Mouse (Mus musculus) hindbrain, embryonic 15.5 days (tissue): ENCODE data around the gene Xirp1. TPM values are rescaled to one million over a fixed set of nuclear protein-coding genes. Genes with fewer than 3 reads are reported as not detected.
A peak's percentile ranks its signal among the peaks of the same experiment; 100 is the strongest.

Source experiments
- ATAC-seq: fragments of 200-750 bp; cut with Nextera tagmentation; 2 replicates; pipeline ENCODE4 v1.8.0; 2017; ENCODE audit warnings: low read depth, moderate number of reproducible peaks, moderate TSS enrichment; ENCODE audit not compliant: low FRiP score
- H3K27ac ChIP-seq: fragments of 300-500 bp; sonication (generic); replicated peaks from 2 replicates; pipeline ENCODE4 v1.5.1; 2015; ENCODE audit warnings: mild to moderate bottlenecking, inconsistent platforms
- H3K27me3 ChIP-seq: fragments of 300-500 bp; sonication (generic); 2 replicates; pipeline ENCODE4 v1.6.1; 2015; ENCODE audit warnings: control low read depth, inconsistent platforms
- H3K36me3 ChIP-seq: fragments of 300-500 bp; sonication (generic); 2 replicates; pipeline ENCODE4 v1.6.1; 2015; ENCODE audit warnings: control low read depth, inconsistent platforms
- H3K4me1 ChIP-seq: fragments of 300-500 bp; sonication (generic); replicated peaks from 2 replicates; pipeline ENCODE4 v1.6.1; 2015; ENCODE audit warnings: control low read depth, inconsistent platforms
- H3K4me2 ChIP-seq: fragments of 300-500 bp; sonication (generic); 2 replicates; pipeline ENCODE4 v1.6.1; 2015; ENCODE audit warnings: moderate library complexity, mild to moderate bottlenecking, inconsistent platforms
- H3K4me3 ChIP-seq: fragments of 300-500 bp; sonication (generic); 2 replicates; pipeline ENCODE4 v1.5.1; 2015; ENCODE audit warnings: mild to moderate bottlenecking, inconsistent platforms
- H3K9ac ChIP-seq: fragments of 300-500 bp; sonication (generic); 2 replicates; pipeline ENCODE4 v1.6.1; 2015; ENCODE audit warnings: inconsistent platforms
- H3K9me3 ChIP-seq: fragments of 300-500 bp; sonication (generic); 2 replicates; pipeline ENCODE4 v1.6.1; 2016; ENCODE audit warnings: control low read depth, inconsistent platforms
- WGBS: fragments of 180-500 bp; shearing (Covaris S2); methylation state at CpG from one replicate; pipeline ENCODE4 v1.1.7; 2015; 5-methylcytosine and 5-hydroxymethylcytosine counted together
- polyA plus RNA-seq: library from polyadenylated mRNA; unstranded; fragments of >200 nt; fragmentation: Nextera tagmentation; extraction: Ambion mirVana; gene quantifications from 2 replicates; pipeline ENCODE4 v1.2.1, GENCODE M21; 2015

The Xirp1 gene
- polyA plus RNA-seq, 1 experiment from 2014 or later = not detected

GRCm38 (mm10) chr9:119983585-119984535, 39.5 kb downstream of the Xirp1 start:
- H3K4me3 ChIP-seq = peak overlapping the region; percentile 61
- peaks cover 37% of the 10 kb centered on the region for H3K4me1 ChIP-seq
- ATAC-seq = peak; percentile 75
- peak overlapping the region; percentile 27; the same call in 1 of the 2 replicates for H3K27ac ChIP-seq
- WGBS = under 1% methylated on average over 68 of the region's 79 CpGs
- peak overlapping the region; percentile 54 for H3K9ac ChIP-seq
- H3K9me3 ChIP-seq = no peaks in the 10 kb centered on the region
- H3K36me3 ChIP-seq = no peaks in the 10 kb centered on the region
- peak overlapping the region; percentile 88 for H3K4me2 ChIP-seq
- peaks cover 12% of the 10 kb centered on the region; the same call in 1 of the 2 replicates for H3K27me3 ChIP-seq

DNA sequence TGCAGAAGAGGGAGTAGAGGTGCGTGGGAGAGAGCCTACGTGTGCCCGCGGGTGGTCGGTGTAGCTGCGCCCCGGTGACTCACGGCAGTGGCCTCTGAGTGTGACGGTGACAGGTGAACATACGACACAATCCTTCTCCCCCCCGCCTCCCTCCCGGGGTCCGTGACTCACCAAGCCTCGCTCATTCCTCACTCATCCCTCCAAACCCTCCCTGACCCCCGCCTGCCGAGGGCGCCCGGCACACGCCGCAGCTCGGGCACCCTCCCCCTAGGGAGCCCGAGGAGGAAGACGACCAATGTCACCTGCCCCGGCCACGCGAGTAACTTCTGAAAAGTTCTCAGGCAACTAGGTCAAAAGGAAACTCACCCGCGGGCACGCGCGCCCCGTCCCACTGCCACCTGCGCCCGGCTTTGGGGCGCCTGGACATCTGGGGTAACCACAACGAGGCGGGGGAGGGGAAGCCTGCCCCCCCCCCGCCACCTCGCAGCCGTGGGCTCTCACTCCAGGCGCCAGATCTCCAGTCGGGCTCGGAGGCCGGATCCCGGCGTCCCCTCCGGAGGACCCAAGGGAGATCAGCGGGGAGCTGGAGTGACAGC, 40.3 kb downstream of the Xirp1 start:
- WGBS = under 1% methylated on average over 41 of the region's 48 CpGs
- Histone ChIP-seq H3K4me1 (peaks cover 45% of the 10 kb centered on the region), H3K9me3 (no peaks in the 10 kb centered on the region), H3K27me3 (peaks cover 12% of the 10 kb centered on the region; the same call in 1 of the 2 replicates), H3K36me3 (no peaks in the 10 kb centered on the region), H3K4me3 (peak overlapping the region; percentile 61), H3K4me2 (peak overlapping the region; percentile 88), H3K27ac (peak overlapping the region; percentile 27; the same call in 1 of the 2 replicates), H3K9ac (peak overlapping the region; percentile 54)
- no peak; the same call in 1 of the 2 replicates for ATAC-seq

- H3K4me1 ChIP-seq = peaks cover 52% of the 10 kb centered on the region
- 4% methylated on average over 11 of the region's 11 CpGs for WGBS
Observed at GRCm38 (mm10) chr9:119982241-119982811, 41.1 kb downstream of the Xirp1 start.

DNA sequence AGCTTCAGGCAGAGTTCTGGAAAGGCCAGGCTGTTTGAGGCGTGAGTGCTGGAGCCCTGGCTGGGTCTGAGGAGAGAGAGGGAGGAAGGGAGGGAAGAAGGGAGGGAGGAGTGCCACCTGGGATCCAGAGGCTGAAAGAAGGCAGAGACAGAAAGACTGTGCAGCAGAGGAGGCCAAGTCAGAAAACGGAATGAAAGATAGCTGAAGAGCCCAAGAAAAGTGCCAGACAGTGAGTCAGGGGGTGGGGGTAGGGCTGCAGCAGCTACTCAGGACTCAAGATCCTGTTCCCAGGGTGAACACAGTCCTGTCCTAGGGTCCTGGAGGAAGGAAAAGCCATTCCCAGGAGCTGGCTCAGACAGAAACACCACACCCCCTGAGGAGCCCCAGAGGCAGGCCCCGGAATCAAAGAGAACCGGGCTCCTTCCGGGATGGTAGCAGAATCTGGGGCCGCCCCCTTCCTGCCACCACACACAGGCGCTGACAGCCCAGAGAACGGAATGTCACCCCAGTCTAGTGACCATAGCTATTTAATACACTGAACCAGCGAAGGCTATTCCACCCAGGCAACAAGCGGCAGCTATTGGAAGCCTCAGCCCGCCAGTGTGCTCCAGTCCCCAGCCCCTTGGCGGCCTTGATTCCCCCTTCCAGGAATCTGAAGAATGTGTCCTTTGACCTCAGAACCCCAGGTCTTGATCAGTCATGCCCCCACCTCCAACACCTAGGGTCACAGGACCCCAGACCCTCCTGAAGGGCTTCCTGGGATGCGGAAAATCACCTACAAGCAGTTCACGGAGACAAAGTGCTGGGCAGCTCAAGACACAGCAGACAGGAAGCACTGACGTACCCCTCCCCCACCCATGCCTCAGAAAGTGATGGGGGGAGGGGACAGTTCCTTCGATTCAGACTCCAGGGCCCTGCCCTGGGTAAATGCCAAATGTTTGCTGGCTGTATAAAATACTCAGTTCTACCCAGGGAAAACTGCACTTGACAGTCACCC, 41.9 kb downstream of the Xirp1 start:
- peak overlapping the region; percentile 17 for H3K4me3 ChIP-seq
- WGBS = 4% methylated on average over 16 of the region's 16 CpGs
- H3K4me1 ChIP-seq = peaks cover 61% of the 10 kb centered on the region
- H3K4me2 ChIP-seq = peak overlapping the region; percentile 88
- peak overlapping the region; percentile 15; the same call in 1 of the 2 replicates for H3K9ac ChIP-seq
- peak overlapping the region; percentile 78 for H3K27ac ChIP-seq
- no peaks in the 10 kb centered on the region for H3K36me3 ChIP-seq
- no peaks in the 10 kb centered on the region for H3K9me3 ChIP-seq
- ATAC-seq = peak; percentile 14; the same call in 1 of the 2 replicates
- peaks cover 12% of the 10 kb centered on the region; the same call in 1 of the 2 replicates for H3K27me3 ChIP-seq

More at GRCm38 (mm10) chr9:119982241-119982811, 41.1 kb downstream of the Xirp1 start:
- no peaks in the 10 kb centered on the region for H3K9me3 ChIP-seq
- H3K27ac ChIP-seq = no peak overlapping the region
- H3K9ac ChIP-seq = no peak overlapping the region
- peaks cover 12% of the 10 kb centered on the region; the same call in 1 of the 2 replicates for H3K27me3 ChIP-seq
- ATAC-seq = peak; percentile 13; the same call in 1 of the 2 replicates
- peak overlapping the region; percentile 88 for H3K4me2 ChIP-seq
- no peaks in the 10 kb centered on the region for H3K36me3 ChIP-seq
- peak overlapping the region; percentile 61 for H3K4me3 ChIP-seq

DNA sequence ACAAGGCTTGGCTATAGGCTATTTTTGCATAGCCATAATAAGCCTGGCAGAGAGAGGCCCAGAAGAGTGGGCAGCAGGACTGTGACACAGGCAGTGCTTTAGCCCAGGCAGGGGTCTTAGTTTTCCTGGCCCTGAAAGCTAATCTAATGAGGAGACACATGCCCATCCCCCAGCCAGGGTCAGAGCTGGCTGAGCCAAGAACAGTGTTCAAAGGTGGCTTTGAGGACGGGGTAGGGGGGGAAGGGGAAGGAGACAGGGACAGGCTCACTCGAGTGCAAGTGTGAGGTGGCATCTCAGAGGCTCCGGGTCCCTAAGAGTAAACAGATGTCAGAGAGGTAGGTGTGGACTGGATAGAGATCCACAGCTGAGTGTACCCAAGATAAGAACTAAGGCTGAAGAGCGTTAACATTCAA, 42.6 kb downstream of the Xirp1 start:
- peaks cover 12% of the 10 kb centered on the region; the same call in 1 of the 2 replicates for H3K27me3 ChIP-seq
- 0 out of 2 replicates have a peak overlapping the region, but pooled peaks have one; percentile 15 for H3K9ac ChIP-seq
- peak overlapping the region; percentile 88 for H3K4me2 ChIP-seq
- H3K4me3 ChIP-seq = no peak overlapping the region
- H3K36me3 ChIP-seq = no peaks in the 10 kb centered on the region
- ATAC-seq = no peak
- 12% methylated on average over 4 of the region's 4 CpGs for WGBS
- peaks cover 62% of the 10 kb centered on the region for H3K4me1 ChIP-seq
- peak overlapping the region; percentile 78 for H3K27ac ChIP-seq
- H3K9me3 ChIP-seq = no peaks in the 10 kb centered on the region

- Histone ChIP-seq H3K36me3 (no peaks in the 10 kb centered on the region), H3K9me3 (no peaks in the 10 kb centered on the region), H3K27ac (no peak overlapping the region), H3K27me3 (peaks cover 12% of the 10 kb centered on the region; the same call in 1 of the 2 replicates), H3K9ac (no peak overlapping the region), H3K4me1 (peaks cover 62% of the 10 kb centered on the region), H3K4me3 (no peak overlapping the region), H3K4me2 (no peak overlapping the region)
- WGBS = 49% methylated on average over 2 of the region's 2 CpGs
- ATAC-seq = no peak
Observed at GRCm38 (mm10) chr9:119979749-119980148, 43.6 kb downstream of the Xirp1 start.

GRCm38 (mm10) chr9:119978811-119979441, 44.5 kb downstream of the Xirp1 start:
- H3K9me3 ChIP-seq = no peaks in the 10 kb centered on the region
- H3K9ac ChIP-seq = no peak overlapping the region
- peaks cover 60% of the 10 kb centered on the region for H3K4me1 ChIP-seq
- no peak overlapping the region for H3K4me2 ChIP-seq
- H3K4me3 ChIP-seq = no peak overlapping the region
- 81% methylated on average over 6 of the region's 6 CpGs for WGBS
- no peaks in the 10 kb centered on the region for H3K36me3 ChIP-seq
- H3K27ac ChIP-seq = no peak overlapping the region
- ATAC-seq = no peak
- peaks cover 10% of the 10 kb centered on the region; the same call in 1 of the 2 replicates for H3K27me3 ChIP-seq

GRCm38 (mm10) chr9:119978151-119978810, 45.1 kb downstream of the Xirp1 start:
- no peak overlapping the region for H3K4me2 ChIP-seq
- no peaks in the 10 kb centered on the region for H3K36me3 ChIP-seq
- no peak overlapping the region for H3K27ac ChIP-seq
- 46% methylated on average over 9 of the region's 9 CpGs for WGBS
- H3K9ac ChIP-seq = no peak overlapping the region
- H3K4me3 ChIP-seq = no peak overlapping the region
- H3K27me3 ChIP-seq = peaks cover 6% of the 10 kb centered on the region; the same call in 1 of the 2 replicates
- peaks cover 55% of the 10 kb centered on the region for H3K4me1 ChIP-seq
- ATAC-seq = no peak
- H3K9me3 ChIP-seq = no peaks in the 10 kb centered on the region

GRCm38 (mm10) chr9:119977557-119978060, 45.8 kb downstream of the Xirp1 start:
- no peak for ATAC-seq
- H3K4me1 ChIP-seq = peaks cover 48% of the 10 kb centered on the region
- H3K4me3 ChIP-seq = no peak overlapping the region
- no peak overlapping the region for H3K4me2 ChIP-seq
- 49% methylated on average over 5 of the region's 5 CpGs for WGBS
- no peaks in the 10 kb centered on the region for H3K9me3 ChIP-seq
- H3K27ac ChIP-seq = no peak overlapping the region
- H3K36me3 ChIP-seq = no peaks in the 10 kb centered on the region
- H3K27me3 ChIP-seq = no peaks in the 10 kb centered on the region
- H3K9ac ChIP-seq = no peak overlapping the region
